Mouse (Mus musculus) urinary bladder, postnatal 0 days (tissue): ENCODE results near the gene Olfr1197. TPM values are rescaled to one million over a fixed set of nuclear protein-coding genes. Genes with fewer than 3 reads are reported as not detected.

Experiments used
- polyA plus RNA-seq: library from polyadenylated mRNA; unstranded; fragments of >200 nt; fragmentation: Nextera tagmentation; extraction: Ambion mirVana; gene quantifications from 2 replicates; pipeline ENCODE4 v1.2.1, GENCODE M21; 2015

Olfr1197 gene
- polyA plus RNA-seq, result not detected in 2 replicates

DNA sequence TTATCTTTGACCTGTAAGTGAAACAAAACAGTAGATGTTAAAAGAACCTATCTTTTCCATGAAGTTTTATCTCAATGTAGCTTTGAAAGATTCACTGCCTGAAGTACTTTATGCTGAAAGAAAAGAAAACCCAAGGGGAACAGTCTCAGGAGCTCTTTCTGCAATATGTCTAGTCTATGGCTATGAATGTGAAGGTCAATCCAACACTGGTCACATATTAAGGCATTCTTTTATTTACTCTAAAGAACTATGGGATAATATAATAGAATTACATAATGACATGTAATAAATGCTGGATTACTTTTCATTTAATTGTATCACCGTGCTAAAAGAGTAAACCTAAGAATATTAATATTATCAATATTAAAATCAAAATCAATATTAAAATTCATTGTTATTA lies at the start of gene Olfr1197:
Gene Olfr1197 (minus strand): TSS at position 101 of the 400 bp plus-strand sequence.

DNA sequence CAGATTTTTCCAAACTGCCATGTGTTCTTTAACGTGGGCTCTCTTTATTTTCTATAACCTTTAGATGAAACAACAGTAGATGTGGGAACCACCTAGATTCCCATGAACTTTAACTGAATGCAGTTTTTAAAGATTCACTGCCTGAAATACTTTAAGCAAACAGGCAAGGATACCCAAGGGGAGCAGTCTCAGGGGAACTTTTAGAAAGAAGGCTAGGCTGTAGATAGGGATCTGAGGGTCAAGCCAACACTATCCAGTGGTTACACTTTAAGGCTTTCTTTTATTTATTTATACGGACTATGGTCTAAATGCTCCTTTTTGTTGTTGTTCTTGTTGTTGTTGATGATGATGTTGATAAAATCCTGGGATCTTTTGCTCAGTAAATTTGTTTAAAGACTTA lies 38.2 kb upstream of the Olfr1197 start, which contains the start of gene Olfr1200:
Gene Olfr1200 (minus strand): TSS at position 101 of the 400 bp plus-strand sequence.

GRCm38 (mm10) chr2:88760369-88760768 lies 28.2 kb upstream of the Olfr1197 start, which contains the start of gene Olfr1199:
Gene Olfr1199, minus strand, starts transcription at chr2:88760469.

GRCm38 (mm10) chr2:88751270-88751669 lies 19.1 kb upstream of the Olfr1197 start, which contains the start of gene Olfr1198:
Gene Olfr1198, minus strand, starts transcription at chr2:88751370.

GRCm38 (mm10) chr2:88704497-88704896 lies 27.7 kb downstream of the Olfr1197 start, which contains the start of gene Olfr1196:
Gene Olfr1196, minus strand, starts transcription at chr2:88704597.

GRCm38 (mm10) chr2:88689087-88689486 lies 43.1 kb downstream of the Olfr1197 start, which contains the start of gene Olfr1195:
Gene Olfr1195, minus strand, starts transcription at chr2:88689187.

Other genes starting within 250 kb of the Olfr1197 start
- not detected in 2 replicates for gene Olfr1184, start 248.8 kb downstream of the Olfr1197 start, polyA plus RNA-seq
- not detected in 2 replicates for gene Olfr1185-ps1, start 239.0 kb downstream of the Olfr1197 start, polyA plus RNA-seq
- gene Olfr1186, start 213.8 kb downstream of the Olfr1197 start, polyA plus RNA-seq, result not detected in 2 replicates
- gene Olfr1188, start 175.4 kb downstream of the Olfr1197 start, polyA plus RNA-seq, result not detected in 2 replicates
- not detected in 2 replicates for gene Olfr1189, start 145.9 kb downstream of the Olfr1197 start, polyA plus RNA-seq
- gene Olfr1191-ps1, start 91.8 kb downstream of the Olfr1197 start, polyA plus RNA-seq, result not detected in 2 replicates
- not detected in 2 replicates for gene Olfr1192-ps1, start 83.9 kb downstream of the Olfr1197 start, polyA plus RNA-seq
- not detected in 2 replicates for gene Olfr1193, start 56.7 kb downstream of the Olfr1197 start, polyA plus RNA-seq
- not detected in 2 replicates for gene Olfr1195, start 43.2 kb downstream of the Olfr1197 start, polyA plus RNA-seq
- gene Olfr1196, start 27.8 kb downstream of the Olfr1197 start, polyA plus RNA-seq, result not detected in 2 replicates
- gene Olfr1198, start 19.0 kb upstream of the Olfr1197 start, polyA plus RNA-seq, result not detected in 2 replicates
- not detected in 2 replicates for gene Olfr1199, start 28.1 kb upstream of the Olfr1197 start, polyA plus RNA-seq
- not detected in 2 replicates for gene Olfr1200, start 38.1 kb upstream of the Olfr1197 start, polyA plus RNA-seq
- gene Olfr1201, start 60.7 kb upstream of the Olfr1197 start, polyA plus RNA-seq, result not detected in 2 replicates
- not detected in 2 replicates for gene Olfr1202, start 82.1 kb upstream of the Olfr1197 start, polyA plus RNA-seq
- gene Olfr1205, start 97.4 kb upstream of the Olfr1197 start, polyA plus RNA-seq, result not detected in 2 replicates
- gene Olfr1204, start 116.9 kb upstream of the Olfr1197 start, polyA plus RNA-seq, result not detected in 2 replicates
- not detected in 2 replicates for gene Olfr1206, start 130.9 kb upstream of the Olfr1197 start, polyA plus RNA-seq
- gene Olfr1208, start 169.9 kb upstream of the Olfr1197 start, polyA plus RNA-seq, result not detected in 2 replicates
- gene Olfr1209, start 182.8 kb upstream of the Olfr1197 start, polyA plus RNA-seq, result not detected in 2 replicates
- gene Olfr1211, start 205.7 kb upstream of the Olfr1197 start, polyA plus RNA-seq, result not detected in 2 replicates
- not detected in 2 replicates for gene Olfr1212, start 221.6 kb upstream of the Olfr1197 start, polyA plus RNA-seq
- not detected in 2 replicates for gene Gm13762, start 247.9 kb upstream of the Olfr1197 start, polyA plus RNA-seq